Mouse (Mus musculus): Measurements from ENCODE around the gene Abat.

DNA sequence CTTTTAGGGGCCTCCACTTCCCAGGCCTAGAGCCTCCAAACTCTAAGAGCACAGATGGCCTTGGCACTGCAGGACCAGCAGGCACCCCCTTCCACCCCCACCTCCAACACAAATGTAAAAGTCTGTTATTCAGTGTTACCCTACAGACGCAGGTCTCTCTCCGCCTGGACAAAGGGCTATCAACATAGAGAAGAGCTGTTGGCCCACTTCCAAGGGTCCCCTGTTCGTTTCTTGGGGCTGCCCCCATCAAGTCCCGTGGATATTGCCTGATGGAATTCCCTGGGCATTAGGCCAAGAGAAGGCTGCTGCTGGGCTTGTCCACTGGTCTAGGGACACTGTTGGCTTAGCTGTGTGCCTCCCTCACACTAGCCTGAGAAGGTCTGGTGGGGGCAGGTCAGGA lies 951 bp downstream of the Abat start:
- no peak for TF ChIP-seq GATA1 (IDR thresholded peaks at IDR 0.05; ENCODE audit: low read length)
- no peak for TF ChIP-seq TAL1 (IDR thresholded peaks at IDR 0.05; ENCODE audit: low read length)

Measured in erythroblast, embryonic 14.5 days (primary cell).